Mouse (Mus musculus) hindbrain, embryonic 12.5 days (tissue): Measurements from ENCODE around the gene Serpina3a. TPM values are rescaled to one million over a fixed set of nuclear protein-coding genes. Genes with fewer than 3 reads are reported as not detected.

Experiments
- ATAC-seq: fragments of 200-750 bp; cut with Nextera tagmentation; 2 replicates; pipeline ENCODE4 v1.8.0; 2017; ENCODE audit warnings: moderate TSS enrichment; ENCODE audit not compliant: low FRiP score
- H3K27ac ChIP-seq: fragments of 300-500 bp; sonication (generic); 2 replicates; pipeline ENCODE4 v1.5.1; 2016; ENCODE audit warnings: mild to moderate bottlenecking
- H3K27me3 ChIP-seq: fragments of 300-500 bp; sonication (generic); 2 replicates; pipeline ENCODE4 v1.6.1; 2016; ENCODE audit warnings: mild to moderate bottlenecking
- H3K36me3 ChIP-seq: fragments of 300-500 bp; sonication (generic); 2 replicates; pipeline ENCODE4 v1.6.1; 2016; ENCODE audit warnings: mild to moderate bottlenecking
- H3K4me1 ChIP-seq: fragments of 300-500 bp; sonication (generic); 2 replicates; pipeline ENCODE4 v1.6.1; 2016
- H3K4me2 ChIP-seq: fragments of 300-500 bp; sonication (generic); replicated peaks from 2 replicates; pipeline ENCODE4 v1.6.1; 2016; ENCODE audit warnings: mild to moderate bottlenecking
- H3K4me3 ChIP-seq: fragments of 300-500 bp; sonication (generic); 2 replicates; pipeline ENCODE4 v1.5.1; 2016; ENCODE audit warnings: mild to moderate bottlenecking
- H3K9ac ChIP-seq: fragments of 300-500 bp; sonication (generic); 2 replicates; pipeline ENCODE4 v1.6.1; 2016; ENCODE audit warnings: mild to moderate bottlenecking, moderate library complexity
- H3K9me3 ChIP-seq: fragments of 300-500 bp; sonication (generic); replicated peaks from 2 replicates; pipeline ENCODE4 v1.6.1; 2016; ENCODE audit warnings: mild to moderate bottlenecking
- WGBS: fragments of 180-500 bp; shearing (Covaris S2); methylation state at CpG from one replicate; pipeline ENCODE4 v1.1.7; 2016; 5-methylcytosine and 5-hydroxymethylcytosine counted together
- polyA plus RNA-seq: library from polyadenylated mRNA; unstranded; fragments of >200 nt; fragmentation: Nextera tagmentation; extraction: Ambion mirVana; gene quantifications from 2 replicates; pipeline ENCODE4 v1.2.1, GENCODE M21; 2016

The Serpina3a gene
- polyA plus RNA-seq, 1 experiment from 2014 or later, result not detected

DNA sequence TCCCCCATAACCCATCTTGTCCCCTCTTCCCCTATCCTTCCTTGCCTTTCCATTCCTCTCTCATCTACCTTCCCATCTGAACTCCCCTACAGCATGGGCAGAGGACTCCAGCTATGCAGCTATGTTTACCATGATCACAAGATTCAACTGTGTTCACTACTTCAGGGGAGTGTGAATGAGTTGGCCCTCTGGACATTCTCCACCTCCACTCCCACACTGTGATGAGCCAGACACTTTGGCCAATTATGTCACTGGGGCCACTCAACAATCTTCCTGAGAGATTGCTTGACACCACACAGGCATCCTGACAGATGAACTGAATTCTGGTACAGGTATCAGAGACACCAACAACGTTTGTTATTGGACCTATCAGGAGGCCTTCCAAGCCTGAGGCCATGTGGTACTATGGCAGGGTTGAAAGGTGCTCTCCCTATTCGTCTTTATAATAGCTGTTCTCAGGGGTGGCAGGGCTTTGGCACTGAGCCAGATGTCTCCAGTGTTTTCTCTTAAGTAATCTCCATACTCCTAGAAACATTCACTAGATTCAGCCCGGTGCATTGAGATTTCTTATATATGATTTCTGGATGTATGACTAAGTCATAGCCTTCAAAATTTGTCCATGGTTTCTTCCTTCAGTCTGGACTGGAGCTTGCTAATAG is 2.5 kb downstream of the Serpina3a start:
- Histone ChIP-seq H3K4me1 (no peaks in the 10 kb centered on the region), H3K9me3 (no peaks in the 10 kb centered on the region), H3K4me2 (no peak overlapping the region), H3K4me3 (no peak overlapping the region), H3K27me3 (no peaks in the 10 kb centered on the region), H3K27ac (no peak overlapping the region), H3K9ac (no peak overlapping the region), H3K36me3 (no peaks in the 10 kb centered on the region)
- WGBS, result 75% methylated on average over 3 of the region's 3 CpGs
- ATAC-seq, result no peak

DNA sequence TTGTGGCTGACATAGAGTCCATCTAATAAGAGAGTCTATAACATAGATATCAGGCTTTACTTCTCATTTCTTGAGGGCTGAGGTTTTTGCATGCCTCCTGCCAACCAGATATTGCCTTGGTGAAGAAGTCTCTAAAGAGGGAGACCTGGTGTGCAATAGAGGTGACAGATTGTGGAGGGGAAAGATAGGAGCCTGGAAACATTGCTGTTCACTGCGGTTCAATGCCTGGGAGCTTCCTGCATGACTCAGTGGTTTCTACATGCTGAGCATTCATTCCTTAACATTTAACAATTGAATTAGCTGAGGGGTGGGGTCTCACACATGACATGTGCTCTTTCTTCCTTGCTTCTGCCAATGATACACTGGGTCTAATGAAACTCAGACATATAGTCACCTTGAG is 10.6 kb downstream of the Serpina3a start:
- Histone ChIP-seq H3K4me2 (no peak overlapping the region), H3K9me3 (no peaks in the 10 kb centered on the region), H3K36me3 (no peaks in the 10 kb centered on the region), H3K27ac (no peak overlapping the region), H3K9ac (no peak overlapping the region), H3K27me3 (no peaks in the 10 kb centered on the region), H3K4me1 (no peaks in the 10 kb centered on the region), H3K4me3 (no peak overlapping the region)
- no peak for ATAC-seq
- 90% methylated on average over 1 of the region's 1 CpGs for WGBS

DNA sequence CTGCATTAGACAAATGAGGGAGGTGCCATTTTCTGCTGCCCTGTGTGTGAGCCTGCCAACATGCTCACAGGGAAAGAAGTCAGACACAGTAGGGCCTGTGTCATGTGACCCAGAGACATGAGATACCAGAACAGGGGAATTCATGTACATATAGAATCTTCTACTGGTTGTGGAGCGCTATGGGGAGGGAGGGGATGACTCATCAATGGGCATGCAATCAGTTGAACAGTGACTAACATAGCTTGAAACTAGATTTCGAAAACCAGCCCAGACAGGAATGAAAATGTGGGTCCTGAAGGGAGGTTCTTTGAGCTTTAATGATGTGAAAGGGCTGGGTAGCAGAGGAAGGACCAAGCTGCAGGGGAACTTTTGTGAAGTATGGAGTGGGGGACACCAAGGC is 11.5 kb downstream of the Serpina3a start:
- H3K9ac ChIP-seq, result no peak overlapping the region
- no peaks in the 10 kb centered on the region for H3K27me3 ChIP-seq
- H3K27ac ChIP-seq, result no peak overlapping the region
- H3K9me3 ChIP-seq, result no peaks in the 10 kb centered on the region
- no peaks in the 10 kb centered on the region for H3K36me3 ChIP-seq
- H3K4me3 ChIP-seq, result no peak overlapping the region
- no peaks in the 10 kb centered on the region for H3K4me1 ChIP-seq
- no peak overlapping the region for H3K4me2 ChIP-seq
- WGBS, result 86% methylated on average over 2 of the region's 2 CpGs
- ATAC-seq, result no peak

DNA sequence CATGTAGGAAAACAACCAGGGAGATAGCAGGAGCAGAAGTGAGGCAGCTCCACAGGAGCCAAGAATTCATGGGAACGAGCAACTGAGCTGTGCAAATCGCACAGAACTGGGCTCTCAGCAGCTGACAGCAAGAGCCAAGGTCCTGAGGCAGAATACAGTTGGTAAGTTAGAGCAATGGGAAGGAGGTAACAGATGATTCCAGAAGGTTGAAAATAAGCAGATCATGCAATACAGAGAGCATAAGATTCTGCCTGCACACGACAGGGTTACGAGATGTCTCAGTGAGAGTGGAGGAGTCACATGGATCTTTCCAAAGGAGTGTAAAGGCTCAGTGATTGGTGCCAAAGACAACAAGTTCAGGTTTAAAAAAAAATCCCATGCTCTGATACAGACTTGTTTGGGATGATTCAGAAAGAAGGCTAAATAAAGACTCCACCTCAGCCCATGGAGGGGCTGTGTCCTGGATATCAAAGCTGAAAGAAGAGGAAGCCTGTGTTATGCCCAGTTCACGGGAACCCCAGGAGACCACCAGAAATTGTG is 12.6 kb downstream of the Serpina3a start:
- no peak overlapping the region for H3K4me3 ChIP-seq
- H3K4me2 ChIP-seq, result no peak overlapping the region
- no peak overlapping the region for H3K27ac ChIP-seq
- no peaks in the 10 kb centered on the region for H3K36me3 ChIP-seq
- WGBS, result 82% methylated on average over 5 of the region's 5 CpGs
- no peak overlapping the region for H3K9ac ChIP-seq
- H3K4me1 ChIP-seq, result no peaks in the 10 kb centered on the region
- no peak for ATAC-seq
- no peaks in the 10 kb centered on the region for H3K9me3 ChIP-seq
- H3K27me3 ChIP-seq, result no peaks in the 10 kb centered on the region

DNA sequence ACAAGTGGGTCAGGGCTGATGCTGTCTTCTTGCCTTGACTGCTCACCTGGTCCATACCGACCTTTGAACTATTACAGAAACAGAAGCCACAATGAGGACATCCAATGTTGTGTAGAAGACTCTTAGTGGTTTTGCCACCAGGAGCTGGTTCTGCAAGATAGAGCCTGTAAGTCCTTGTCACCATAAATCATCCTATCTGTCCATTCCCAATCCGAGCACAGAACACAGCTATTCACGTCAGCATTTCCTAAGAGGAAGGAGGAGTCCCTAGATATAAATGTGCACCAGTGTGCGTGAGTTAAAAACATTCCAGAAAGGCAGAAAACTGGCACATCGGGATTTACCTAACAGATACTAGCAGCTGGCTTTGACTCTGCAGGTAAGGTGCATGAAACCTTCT is 15.2 kb downstream of the Serpina3a start, which contains the start of gene Serpina3b:
TSS of gene Serpina3b (plus strand) at position 301 of the 400 bp plus-strand sequence.
- 88% methylated on average over 5 of the region's 5 CpGs for WGBS
- H3K4me1 ChIP-seq, result no peaks in the 10 kb centered on the region
- H3K9me3 ChIP-seq, result no peaks in the 10 kb centered on the region
- H3K9ac ChIP-seq, result no peak within 1 kb of the TSS
- no peaks in the 10 kb centered on the region for H3K36me3 ChIP-seq
- no peak within 1 kb of the TSS for H3K27ac ChIP-seq
- H3K4me2 ChIP-seq, result no peak within 1 kb of the TSS
- no peak within 1 kb of the TSS for H3K4me3 ChIP-seq
- H3K27me3 ChIP-seq, result no peaks in the 10 kb centered on the region
- ATAC-seq, result no peak

DNA sequence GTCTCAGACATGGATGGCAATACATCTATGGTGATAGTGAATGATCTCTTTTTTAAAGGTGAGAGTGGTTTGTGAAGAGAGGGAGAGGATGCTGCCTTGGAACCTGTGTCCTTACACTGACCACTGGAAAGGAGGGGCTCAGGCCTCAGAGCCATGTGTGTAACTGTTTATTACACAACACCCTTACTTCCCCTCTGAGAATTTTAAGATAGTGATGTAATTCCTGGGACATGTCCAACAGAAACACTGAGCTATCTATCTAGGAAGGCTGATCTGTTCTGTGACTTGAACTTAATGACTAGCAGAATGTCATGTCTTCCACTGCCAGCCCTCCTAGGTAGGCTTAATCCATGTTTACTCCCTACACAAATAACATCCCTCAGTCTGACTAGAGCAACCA is 18.5 kb downstream of the Serpina3a start:
- no peaks in the 10 kb centered on the region for H3K4me1 ChIP-seq
- H3K27me3 ChIP-seq, result no peaks in the 10 kb centered on the region
- H3K36me3 ChIP-seq, result no peaks in the 10 kb centered on the region
- H3K9me3 ChIP-seq, result no peaks in the 10 kb centered on the region
- H3K4me2 ChIP-seq, result no peak overlapping the region
- no peak overlapping the region for H3K9ac ChIP-seq
- no peak overlapping the region for H3K27ac ChIP-seq
- ATAC-seq, result no peak
- H3K4me3 ChIP-seq, result no peak overlapping the region

DNA sequence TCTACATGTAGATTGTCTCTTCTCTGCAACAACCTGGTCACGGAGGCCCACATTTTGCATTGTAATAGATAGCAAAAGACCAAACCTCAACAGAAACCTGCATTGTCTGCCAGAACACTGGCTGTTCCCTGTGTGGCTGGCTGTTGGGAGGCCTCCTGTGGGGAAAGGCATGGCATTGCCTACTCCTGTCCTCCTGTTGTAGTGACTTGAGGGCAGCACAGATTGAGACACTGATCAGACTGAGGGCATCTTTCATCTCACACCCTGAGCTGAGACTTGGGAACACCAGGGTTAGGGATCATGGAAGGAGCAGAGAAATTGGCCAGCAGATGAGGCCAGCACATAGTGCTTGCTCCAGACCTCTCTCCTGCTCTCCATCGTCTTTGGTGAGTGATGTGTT is 25.7 kb downstream of the Serpina3a start:
- Histone ChIP-seq H3K9ac (no peak overlapping the region), H3K27me3 (no peaks in the 10 kb centered on the region), H3K9me3 (no peaks in the 10 kb centered on the region), H3K27ac (no peak overlapping the region), H3K4me2 (no peak overlapping the region), H3K4me3 (no peak overlapping the region), H3K36me3 (no peaks in the 10 kb centered on the region), H3K4me1 (no peaks in the 10 kb centered on the region)
- 85% methylated on average over 2 of the region's 2 CpGs for WGBS
- no peak for ATAC-seq

DNA sequence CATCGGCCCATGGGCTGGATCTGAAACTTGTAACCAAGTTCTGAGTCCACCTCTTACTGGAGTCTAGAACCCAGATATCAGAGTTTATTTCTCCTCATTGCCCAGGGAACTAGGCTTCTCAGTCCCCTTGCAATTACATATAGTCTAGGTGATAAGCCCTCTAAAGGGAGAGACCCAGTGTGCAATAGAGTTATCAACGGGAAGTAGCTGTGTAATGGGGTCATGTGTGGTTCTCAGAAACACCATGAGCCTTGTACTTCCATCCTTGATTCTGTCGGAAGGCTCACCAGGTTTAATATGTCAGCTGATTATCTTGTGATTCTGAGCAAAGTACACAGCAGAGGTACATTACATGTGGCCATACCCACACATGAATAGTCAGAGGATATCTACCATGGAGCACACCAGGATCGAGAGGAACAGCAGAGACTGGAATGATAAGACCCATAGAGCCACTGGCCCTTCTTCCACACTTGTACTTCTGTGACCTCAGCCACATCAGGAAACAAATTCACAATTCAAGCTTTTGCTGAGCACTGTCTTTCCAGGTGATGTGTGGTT is 28.1 kb downstream of the Serpina3a start:
- ATAC-seq, result no peak
- Histone ChIP-seq H3K36me3 (no peaks in the 10 kb centered on the region), H3K9ac (no peak overlapping the region), H3K27me3 (no peaks in the 10 kb centered on the region), H3K4me3 (no peak overlapping the region), H3K4me2 (no peak overlapping the region), H3K9me3 (no peaks in the 10 kb centered on the region), H3K27ac (no peak overlapping the region), H3K4me1 (no peaks in the 10 kb centered on the region)
- 86% methylated on average over 4 of the region's 4 CpGs for WGBS

DNA sequence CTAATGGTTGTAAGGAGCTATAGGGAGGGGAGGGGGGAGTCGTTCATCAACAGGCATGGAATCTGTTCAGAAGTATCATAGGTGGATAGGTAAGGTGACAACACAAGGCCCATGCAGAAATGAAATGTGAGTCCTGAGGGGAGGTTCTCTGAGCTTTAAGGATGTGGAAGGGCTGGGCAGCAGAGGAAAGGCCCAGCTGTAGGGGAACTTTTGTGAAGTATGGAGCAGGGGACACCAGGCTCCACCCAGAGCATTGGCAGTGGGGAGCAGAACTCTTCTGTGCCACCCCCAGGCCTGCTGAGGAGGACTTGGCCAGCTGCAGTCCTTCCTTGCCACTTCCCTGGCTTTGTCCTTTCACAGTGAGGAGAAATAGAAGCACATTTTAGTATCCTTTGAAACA is 29.0 kb downstream of the Serpina3a start:
- no peak overlapping the region for H3K4me2 ChIP-seq
- 93% methylated on average over 1 of the region's 1 CpGs for WGBS
- H3K27ac ChIP-seq, result no peak overlapping the region
- no peaks in the 10 kb centered on the region for H3K9me3 ChIP-seq
- H3K27me3 ChIP-seq, result no peaks in the 10 kb centered on the region
- H3K9ac ChIP-seq, result no peak overlapping the region
- no peaks in the 10 kb centered on the region for H3K4me1 ChIP-seq
- no peak for ATAC-seq
- H3K4me3 ChIP-seq, result no peak overlapping the region
- H3K36me3 ChIP-seq, result no peaks in the 10 kb centered on the region

DNA sequence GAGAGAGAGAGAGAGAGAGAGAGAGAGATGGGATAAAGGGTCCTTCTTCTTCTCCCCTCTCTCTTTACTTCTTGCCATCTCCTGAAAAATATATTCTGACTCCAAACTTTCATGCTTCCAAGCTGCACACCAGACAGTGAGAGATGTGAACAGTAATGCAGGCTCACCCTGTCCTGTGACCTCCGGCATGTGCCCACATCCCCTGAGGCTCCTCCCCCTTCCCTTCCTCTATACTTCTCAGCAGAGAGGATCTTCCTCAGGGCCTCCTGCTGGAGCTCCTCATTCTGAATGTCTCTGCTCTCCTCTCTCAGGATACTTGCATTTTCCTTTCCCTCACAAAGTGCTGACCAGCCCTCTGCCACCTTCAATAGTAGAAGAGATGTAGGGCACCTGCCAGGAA is 29.9 kb downstream of the Serpina3a start:
- no peak for ATAC-seq
- Histone ChIP-seq H3K27ac (no peak overlapping the region), H3K4me3 (no peak overlapping the region), H3K36me3 (no peaks in the 10 kb centered on the region), H3K9me3 (no peaks in the 10 kb centered on the region), H3K9ac (no peak overlapping the region), H3K27me3 (no peaks in the 10 kb centered on the region), H3K4me1 (no peaks in the 10 kb centered on the region), H3K4me2 (no peak overlapping the region)
- 50% methylated on average over 1 of the region's 1 CpGs for WGBS

DNA sequence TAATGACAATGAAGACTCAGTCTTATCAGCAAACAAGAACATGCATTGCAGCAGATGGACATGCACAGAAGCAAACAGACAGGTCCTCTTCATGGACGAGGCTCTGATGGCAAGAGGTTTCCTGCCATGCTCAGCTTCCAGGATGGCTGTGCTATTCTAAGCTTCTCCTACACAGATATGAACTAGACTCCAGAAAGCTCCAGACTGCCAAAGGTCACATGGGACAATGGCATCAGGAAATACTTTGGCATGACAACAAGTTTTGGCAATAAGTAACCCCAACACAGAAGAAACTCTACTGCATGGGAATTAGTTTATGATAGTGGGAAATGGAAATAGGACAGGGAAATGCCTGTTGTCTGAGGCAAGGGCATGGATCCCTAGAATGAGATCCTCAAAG is 30.8 kb downstream of the Serpina3a start:
- Histone ChIP-seq H3K4me3 (no peak overlapping the region), H3K4me1 (no peaks in the 10 kb centered on the region), H3K9me3 (no peaks in the 10 kb centered on the region), H3K27ac (no peak overlapping the region), H3K9ac (no peak overlapping the region), H3K27me3 (no peaks in the 10 kb centered on the region), H3K4me2 (no peak overlapping the region), H3K36me3 (no peaks in the 10 kb centered on the region)
- ATAC-seq, result no peak
- 77% methylated on average over 1 of the region's 1 CpGs for WGBS

DNA sequence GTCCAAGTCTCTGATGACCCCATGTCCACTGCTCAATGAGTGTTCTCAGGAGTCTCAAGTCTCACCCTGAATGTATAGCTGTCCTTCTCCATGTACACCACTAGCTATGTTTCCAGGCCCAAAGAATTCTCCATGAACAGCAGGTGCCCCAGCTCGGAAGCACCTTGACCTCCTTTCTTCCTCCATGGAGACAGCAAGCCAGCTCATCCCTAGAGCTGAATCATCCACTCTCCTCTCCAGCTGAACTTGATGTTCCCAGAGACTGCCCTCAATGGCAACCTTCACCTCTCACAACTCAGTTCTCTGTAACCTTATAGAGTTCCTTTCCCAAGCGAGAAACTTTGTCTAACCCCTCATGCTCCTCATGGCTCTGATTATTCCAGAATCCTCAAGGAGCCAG is 33.0 kb downstream of the Serpina3a start:
- 80% methylated on average over 2 of the region's 2 CpGs for WGBS
- Histone ChIP-seq H3K27me3 (no peaks in the 10 kb centered on the region), H3K9me3 (no peaks in the 10 kb centered on the region), H3K36me3 (no peaks in the 10 kb centered on the region), H3K27ac (no peak overlapping the region), H3K4me1 (no peaks in the 10 kb centered on the region), H3K4me2 (no peak overlapping the region), H3K9ac (no peak overlapping the region), H3K4me3 (no peak overlapping the region)
- no peak for ATAC-seq

DNA sequence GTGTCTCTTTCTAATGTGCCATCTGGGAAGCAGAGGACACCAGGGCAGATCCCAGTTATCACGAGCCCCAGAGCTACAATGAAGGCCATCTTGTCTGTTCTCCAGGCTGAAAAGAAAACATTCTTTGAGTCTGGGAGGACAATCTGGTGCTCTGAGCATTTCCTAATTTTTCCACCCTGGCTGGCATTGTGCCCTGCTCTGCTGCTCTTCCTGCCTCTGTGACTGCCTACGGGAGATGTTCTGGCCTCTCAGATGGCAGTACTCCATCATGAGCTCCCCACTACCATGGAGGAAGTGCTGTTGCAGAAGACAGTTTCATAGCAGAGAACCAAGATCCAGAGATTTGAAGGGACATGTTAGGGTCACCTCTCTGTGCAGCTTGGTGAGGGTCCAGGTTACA is 39.5 kb downstream of the Serpina3a start:
- 84% methylated on average over 2 of the region's 2 CpGs for WGBS
- no peak for ATAC-seq

More for the DNA sequence above, 39.5 kb downstream of the Serpina3a start:
- no peaks in the 10 kb centered on the region for H3K9me3 ChIP-seq
- H3K27ac ChIP-seq, result no peak overlapping the region
- no peak overlapping the region for H3K4me2 ChIP-seq
- H3K4me3 ChIP-seq, result no peak overlapping the region
- H3K4me1 ChIP-seq, result no peaks in the 10 kb centered on the region
- H3K27me3 ChIP-seq, result no peaks in the 10 kb centered on the region
- H3K36me3 ChIP-seq, result no peaks in the 10 kb centered on the region
- no peak overlapping the region for H3K9ac ChIP-seq
